Mouse (Mus musculus) liver, embryonic 16.5 days (tissue): ENCODE measurements around the gene Myl10. TPM values are rescaled to one million over a fixed set of nuclear protein-coding genes. Genes with fewer than 3 reads are reported as not detected.

ENCODE experiments used
- ATAC-seq: fragments of 200-750 bp; cut with Nextera tagmentation; 2 replicates; pipeline ENCODE4 v1.8.0; 2017; ENCODE audit warnings: low read depth, mild to moderate bottlenecking, moderate number of reproducible peaks, moderate library complexity
- H3K27ac ChIP-seq: fragments of 300-500 bp; sonication (generic); 2 replicates; pipeline ENCODE4 v1.5.1; 2014; ENCODE audit warnings: mild to moderate bottlenecking, low read length
- H3K27me3 ChIP-seq: fragments of 300-500 bp; sonication (generic); 2 replicates; pipeline ENCODE4 v1.6.1; 2014; ENCODE audit warnings: low read depth, low read length, mixed read lengths; ENCODE audit not compliant: control insufficient read depth, insufficient read depth
- H3K36me3 ChIP-seq: fragments of 300-500 bp; sonication (generic); 2 replicates; pipeline ENCODE4 v1.6.1; 2014; ENCODE audit warnings: mild to moderate bottlenecking; ENCODE audit not compliant: control insufficient read depth, insufficient read depth
- H3K4me1 ChIP-seq: fragments of 300-500 bp; sonication (generic); 2 replicates; pipeline ENCODE4 v1.6.1; 2014; ENCODE audit warnings: low read depth, low read length, mixed read lengths; ENCODE audit not compliant: control insufficient read depth
- H3K4me2 ChIP-seq: fragments of 300-500 bp; sonication (generic); 2 replicates; pipeline ENCODE4 v1.6.1; 2014; ENCODE audit warnings: low read depth, low read length, mixed read lengths
- H3K4me3 ChIP-seq: fragments of 300-500 bp; sonication (generic); 2 replicates; pipeline ENCODE4 v1.5.1; 2014; ENCODE audit warnings: low read depth, mild to moderate bottlenecking, low read length
- H3K9ac ChIP-seq: fragments of 300-500 bp; sonication (generic); 2 replicates; pipeline ENCODE4 v1.6.1; 2014; ENCODE audit warnings: low read depth, low read length
- H3K9me3 ChIP-seq: fragments of 300-500 bp; sonication (generic); replicated peaks from 2 replicates; pipeline ENCODE4 v1.6.1; 2016; ENCODE audit warnings: low read length; ENCODE audit not compliant: control insufficient read depth
- WGBS: fragments of 180-500 bp; shearing (Covaris S2); extraction: QIAGEN DNeasy Blood & Tissue Kit; methylation state at CpG from one replicate; pipeline ENCODE4 v1.1.7; 2014; ENCODE audit not compliant: insufficient replicate concordance; 5-methylcytosine and 5-hydroxymethylcytosine counted together
- polyA plus RNA-seq: library from polyadenylated mRNA; unstranded; fragments of >200 nt; fragmentation: Nextera tagmentation; extraction: Ambion mirVana; gene quantifications from 2 replicates; pipeline ENCODE4 v1.2.1, GENCODE M21; 2015

The Myl10 gene
- polyA plus RNA-seq, 1 experiment from 2014 or later: not detected

DNA sequence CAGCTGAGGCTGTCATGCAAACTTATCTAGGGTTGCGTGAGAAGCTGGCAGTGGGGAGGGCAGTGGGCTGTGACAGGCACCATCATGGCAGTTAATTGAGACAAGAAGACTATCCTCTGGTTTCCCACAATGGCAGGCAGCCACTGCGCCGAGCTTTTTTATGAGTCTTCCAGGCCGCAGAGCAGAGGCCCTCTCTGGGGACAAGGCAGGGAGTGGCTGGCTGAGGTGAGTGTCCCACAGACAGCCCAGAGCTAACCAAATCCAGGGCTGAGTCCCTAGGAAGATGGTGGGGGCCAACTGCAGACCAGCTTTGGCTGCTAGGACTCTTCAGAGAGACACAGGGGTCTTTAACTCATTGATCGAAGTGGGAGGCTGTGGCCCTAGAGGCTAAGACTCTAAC, 3.6 kb downstream of the Myl10 start:
- no peaks in the 10 kb centered on the region for H3K27me3 ChIP-seq
- no peak overlapping the region for H3K27ac ChIP-seq
- 66% methylated on average over 5 of the region's 5 CpGs for WGBS
- no peak overlapping the region for H3K9ac ChIP-seq
- H3K4me3 ChIP-seq: no peak overlapping the region
- H3K4me1 ChIP-seq: no peaks in the 10 kb centered on the region
- no peak overlapping the region for H3K4me2 ChIP-seq
- H3K9me3 ChIP-seq: no peaks in the 10 kb centered on the region
- H3K36me3 ChIP-seq: no peaks in the 10 kb centered on the region
- no peak for ATAC-seq

DNA sequence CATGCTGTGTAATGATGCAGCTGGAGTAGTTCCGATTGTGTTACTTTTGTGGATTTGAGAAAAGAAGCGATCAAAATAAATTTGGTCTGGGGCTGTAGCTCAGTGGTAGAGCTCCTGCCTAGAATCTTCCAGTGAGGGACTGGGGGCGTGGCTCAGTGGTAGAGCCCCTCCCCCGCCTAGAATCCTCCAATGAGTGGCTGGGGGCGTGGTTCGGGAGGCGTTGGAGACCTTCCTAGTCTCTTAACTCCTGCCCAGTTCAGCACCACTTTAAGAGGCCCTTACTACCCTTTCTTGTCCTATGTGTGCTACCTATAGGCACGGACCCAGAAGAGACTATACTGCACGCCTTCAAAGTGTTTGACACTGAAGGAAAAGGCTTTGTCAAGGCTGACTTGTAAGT, 4.7 kb downstream of the Myl10 start:
- no peak overlapping the region for H3K27ac ChIP-seq
- ATAC-seq: no peak
- H3K27me3 ChIP-seq: no peaks in the 10 kb centered on the region
- no peak overlapping the region for H3K9ac ChIP-seq
- H3K4me1 ChIP-seq: no peaks in the 10 kb centered on the region
- H3K4me2 ChIP-seq: no peak overlapping the region
- no peak overlapping the region for H3K4me3 ChIP-seq
- no peaks in the 10 kb centered on the region for H3K36me3 ChIP-seq
- 59% methylated on average over 9 of the region's 9 CpGs for WGBS
- no peaks in the 10 kb centered on the region for H3K9me3 ChIP-seq

DNA sequence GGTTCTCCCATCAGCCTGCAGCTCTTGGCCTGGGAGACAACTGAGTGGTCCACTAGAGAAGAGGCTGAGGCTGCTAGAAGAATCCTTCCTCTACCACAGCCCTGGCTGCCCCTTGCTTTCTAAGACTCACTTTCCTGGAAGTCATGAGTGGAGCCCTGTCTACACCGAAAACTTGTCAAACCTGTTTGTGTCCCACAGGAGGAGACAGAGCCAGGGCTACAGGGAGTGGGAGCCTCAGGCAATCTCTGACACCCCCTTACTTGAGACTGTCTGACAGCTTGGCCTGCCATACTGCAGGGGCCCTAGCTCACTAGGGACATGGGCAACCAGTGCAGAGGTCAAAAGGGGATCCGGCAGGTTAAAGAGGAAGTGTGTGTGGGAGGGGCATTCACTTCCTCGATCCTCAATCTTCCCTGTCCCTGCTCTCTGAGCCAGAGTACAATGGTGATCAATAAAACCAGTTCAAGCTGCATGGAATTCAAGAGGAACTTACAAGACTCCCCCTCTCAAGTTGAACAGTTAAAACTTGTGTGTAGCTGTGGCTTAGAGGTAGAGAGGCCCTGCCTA, 9.3 kb downstream of the Myl10 start:
- ATAC-seq: no peak
- Histone ChIP-seq H3K27me3 (no peaks in the 10 kb centered on the region), H3K4me1 (no peaks in the 10 kb centered on the region), H3K9ac (no peak overlapping the region), H3K4me3 (no peak overlapping the region), H3K9me3 (no peaks in the 10 kb centered on the region; the same call in 1 of the 2 replicates), H3K36me3 (no peaks in the 10 kb centered on the region), H3K27ac (no peak overlapping the region), H3K4me2 (no peak overlapping the region)
- WGBS: 35% methylated on average over 3 of the region's 3 CpGs

DNA sequence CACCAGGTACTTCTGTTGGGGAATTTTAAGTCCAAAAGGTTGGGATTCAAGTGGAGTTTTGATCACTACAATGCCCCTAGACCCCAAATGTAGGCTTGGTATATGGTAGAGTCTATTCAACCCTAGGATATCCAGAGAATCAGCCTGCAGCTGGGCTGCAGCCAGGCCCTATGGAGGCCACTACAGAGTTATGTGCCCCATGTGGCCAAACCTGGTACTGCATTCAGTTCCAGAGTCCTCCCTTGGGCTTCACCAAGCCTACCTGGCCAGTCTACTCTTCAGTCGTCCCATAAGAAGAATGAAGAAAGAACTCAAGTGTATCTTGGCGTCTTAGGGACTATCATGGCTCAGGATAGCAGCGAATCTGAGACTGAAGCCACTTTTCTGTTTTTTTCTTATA, 10.8 kb downstream of the Myl10 start:
- ATAC-seq: no peak
- whole genome bisulfite sequencing: 20% methylated on average over 3 of the region's 3 CpGs

DNA sequence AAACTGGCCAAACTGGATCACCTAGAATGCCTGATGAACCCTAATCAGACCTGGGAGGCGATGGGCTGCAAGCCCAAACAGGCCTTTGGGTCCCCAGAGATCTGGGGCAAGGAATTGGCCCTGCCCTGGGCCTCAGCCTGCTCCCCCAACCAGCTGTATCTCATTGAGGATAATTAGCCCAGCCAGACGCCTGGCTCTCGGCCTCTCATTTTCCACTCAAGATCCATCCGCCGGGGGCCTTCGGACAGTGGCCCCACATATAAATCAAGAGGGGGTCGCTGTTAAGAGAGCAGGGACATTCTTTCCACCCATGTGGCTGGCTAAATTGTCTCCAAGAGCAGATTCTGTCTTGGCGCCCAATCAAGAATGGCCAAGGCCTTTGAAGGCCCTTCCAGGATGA, 11.2 kb downstream of the Myl10 start:
- no peaks in the 10 kb centered on the region; the same call in 1 of the 2 replicates for H3K9me3 ChIP-seq
- H3K4me3 ChIP-seq: no peak overlapping the region
- H3K27ac ChIP-seq: no peak overlapping the region
- no peaks in the 10 kb centered on the region for H3K27me3 ChIP-seq
- no peaks in the 10 kb centered on the region for H3K36me3 ChIP-seq
- no peak for ATAC-seq
- H3K4me1 ChIP-seq: no peaks in the 10 kb centered on the region
- 74% methylated on average over 8 of the region's 8 CpGs for whole genome bisulfite sequencing
- no peak overlapping the region for H3K9ac ChIP-seq
- H3K4me2 ChIP-seq: no peak overlapping the region

More for the DNA sequence above, 10.8 kb downstream of the Myl10 start:
- no peaks in the 10 kb centered on the region for H3K36me3 ChIP-seq
- H3K4me2 ChIP-seq: no peak overlapping the region
- no peaks in the 10 kb centered on the region for H3K27me3 ChIP-seq
- H3K9ac ChIP-seq: no peak overlapping the region
- no peaks in the 10 kb centered on the region for H3K4me1 ChIP-seq
- H3K4me3 ChIP-seq: no peak overlapping the region
- H3K27ac ChIP-seq: no peak overlapping the region
- no peaks in the 10 kb centered on the region; the same call in 1 of the 2 replicates for H3K9me3 ChIP-seq

DNA sequence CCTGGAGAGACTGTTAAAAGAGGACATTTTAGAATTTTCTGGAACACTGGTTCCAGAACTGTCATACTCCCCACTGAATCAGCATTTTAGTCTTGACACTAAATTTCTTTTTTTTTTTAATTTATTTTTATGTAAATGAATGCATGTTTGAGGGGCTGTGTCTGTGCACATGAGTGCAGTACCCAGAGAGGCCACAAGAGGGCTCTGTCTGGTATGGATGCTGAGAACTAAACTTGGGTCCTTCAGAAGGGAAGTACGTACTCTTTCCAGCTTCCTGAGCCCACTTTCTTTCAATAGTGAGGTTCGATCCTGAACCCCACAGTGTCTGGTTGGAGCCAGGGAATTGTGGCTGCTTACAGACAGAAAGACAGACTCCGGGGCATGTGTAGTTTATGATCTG, 12.6 kb downstream of the Myl10 start:
- WGBS: 76% methylated on average over 3 of the region's 3 CpGs
- no peak overlapping the region for H3K27ac ChIP-seq
- H3K4me2 ChIP-seq: no peak overlapping the region
- no peaks in the 10 kb centered on the region; the same call in 1 of the 2 replicates for H3K9me3 ChIP-seq
- H3K4me1 ChIP-seq: no peaks in the 10 kb centered on the region
- no peak for ATAC-seq
- H3K4me3 ChIP-seq: no peak overlapping the region
- no peaks in the 10 kb centered on the region for H3K36me3 ChIP-seq
- no peak overlapping the region for H3K9ac ChIP-seq
- no peaks in the 10 kb centered on the region for H3K27me3 ChIP-seq

DNA sequence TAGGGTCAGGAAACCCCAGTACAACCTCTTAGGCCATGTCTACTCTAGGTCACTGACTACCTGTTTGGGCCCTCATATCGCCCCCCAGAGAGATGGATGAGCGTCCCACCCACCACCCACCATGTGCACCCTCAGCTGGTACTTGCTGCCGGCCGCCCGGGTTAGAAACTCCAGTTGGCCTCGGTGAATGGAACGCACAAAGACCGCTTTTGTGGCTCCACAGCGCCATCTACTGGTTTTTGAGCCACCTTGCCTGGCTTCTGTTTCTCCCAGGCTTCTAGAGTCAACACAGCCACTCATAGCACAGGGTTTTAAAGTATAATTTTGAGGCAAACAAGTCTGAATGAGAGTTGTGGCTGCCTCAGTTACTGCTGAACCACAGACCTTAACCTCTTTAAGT, 13.9 kb downstream of the Myl10 start:
- Histone ChIP-seq H3K4me3 (no peak overlapping the region), H3K27ac (no peak overlapping the region), H3K27me3 (no peaks in the 10 kb centered on the region), H3K9ac (no peak overlapping the region), H3K36me3 (no peaks in the 10 kb centered on the region), H3K9me3 (no peaks in the 10 kb centered on the region; the same call in 1 of the 2 replicates), H3K4me2 (no peak overlapping the region), H3K4me1 (no peaks in the 10 kb centered on the region)
- WGBS: 2% methylated on average over 9 of the region's 9 CpGs
- ATAC-seq: no peak

DNA sequence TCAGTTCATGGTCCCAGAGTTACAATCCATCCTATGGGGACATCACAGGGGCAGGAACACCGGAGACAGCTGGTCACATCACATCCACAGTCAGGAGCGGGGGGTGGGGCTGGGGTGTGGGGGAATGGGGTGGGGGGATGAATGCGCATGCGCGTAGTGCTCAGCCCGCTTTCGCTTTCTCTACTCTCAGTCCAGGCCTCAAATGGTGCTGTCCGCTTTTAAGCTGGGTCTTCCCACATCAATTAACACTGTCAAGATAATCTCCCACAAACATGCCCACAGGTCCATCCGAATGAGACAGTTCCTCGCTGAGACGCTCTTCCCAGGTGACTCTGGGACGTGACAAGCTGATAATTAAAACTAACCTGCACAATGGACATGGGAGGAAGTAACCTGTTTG, 15.2 kb downstream of the Myl10 start:
- Histone ChIP-seq H3K4me3 (no peak overlapping the region), H3K9ac (no peak overlapping the region), H3K9me3 (no peaks in the 10 kb centered on the region; the same call in 1 of the 2 replicates), H3K27me3 (no peaks in the 10 kb centered on the region), H3K36me3 (no peaks in the 10 kb centered on the region), H3K4me1 (no peaks in the 10 kb centered on the region), H3K4me2 (no peak overlapping the region), H3K27ac (no peak overlapping the region)
- ATAC-seq: no peak
- WGBS: 73% methylated on average over 12 of the region's 12 CpGs

DNA sequence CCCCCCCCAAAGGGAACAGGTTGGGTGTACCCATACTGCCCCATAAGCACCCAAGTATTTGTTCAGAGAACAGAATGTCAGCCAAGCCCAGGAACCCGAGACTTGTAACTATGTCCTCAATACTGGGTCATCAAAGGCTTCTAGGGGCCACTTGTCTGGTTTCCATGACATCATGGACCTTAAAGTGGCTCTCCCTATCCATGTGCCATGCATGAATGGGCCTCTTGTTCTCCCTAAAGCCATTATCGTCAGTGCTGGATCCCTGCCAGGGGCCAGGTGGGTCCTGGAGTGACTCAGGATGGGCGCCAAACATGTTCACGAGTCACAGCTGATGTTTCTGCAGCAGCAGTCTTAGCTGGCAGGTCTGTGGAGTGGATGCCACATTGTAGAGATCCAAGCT, 17.8 kb downstream of the Myl10 start:
- H3K4me1 ChIP-seq: no peaks in the 10 kb centered on the region
- H3K27me3 ChIP-seq: no peaks in the 10 kb centered on the region
- no peak overlapping the region for H3K27ac ChIP-seq
- no peaks in the 10 kb centered on the region for H3K36me3 ChIP-seq
- WGBS: 54% methylated on average over 4 of the region's 4 CpGs
- no peaks in the 10 kb centered on the region; the same call in 1 of the 2 replicates for H3K9me3 ChIP-seq
- no peak overlapping the region for H3K4me2 ChIP-seq
- no peak overlapping the region for H3K4me3 ChIP-seq
- H3K9ac ChIP-seq: no peak overlapping the region
- no peak for ATAC-seq
